Mouse (Mus musculus): ENCODE data around the gene Lmna.

The Lmna gene

DNA sequence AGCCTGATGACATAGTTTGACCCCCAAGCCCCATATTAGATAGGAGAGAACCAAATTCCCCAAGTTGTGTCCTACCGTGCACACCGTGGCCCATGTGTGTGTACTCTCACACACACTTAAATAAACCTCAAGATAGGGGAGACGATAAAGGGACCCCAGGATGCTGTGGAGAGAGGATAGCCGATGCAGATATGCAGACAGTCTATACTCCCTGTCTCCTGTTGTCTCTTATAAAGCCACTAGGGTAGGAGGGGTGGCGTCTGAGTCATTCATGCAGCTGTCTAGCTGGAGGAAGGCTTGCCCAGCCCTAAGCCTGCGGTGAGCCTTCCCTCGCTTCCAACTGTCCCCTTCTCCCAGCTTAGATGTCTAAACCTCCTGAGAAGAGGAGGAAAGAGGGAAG lies 9.7 kb downstream of the Lmna start:
- DNase-seq, result no peak

DNA sequence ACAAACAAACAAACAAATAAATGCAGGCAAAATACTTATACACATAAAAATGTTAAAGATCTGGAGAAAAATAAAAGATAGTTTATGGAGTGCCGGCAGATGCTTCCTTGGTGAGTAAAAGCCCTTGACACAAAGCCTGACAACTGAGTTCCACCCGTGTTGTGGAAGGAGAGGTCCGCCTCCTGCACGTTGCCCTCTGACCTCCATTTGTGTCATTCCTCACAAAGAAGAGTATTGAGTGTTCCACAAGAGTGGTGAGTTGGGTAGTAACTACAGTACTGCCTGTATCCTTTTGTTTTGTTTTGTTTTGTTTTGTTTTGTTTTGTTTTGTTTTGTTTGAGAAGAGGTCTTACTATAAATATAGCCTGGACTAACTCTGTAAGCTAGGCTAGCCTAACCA lies 10.2 kb downstream of the Lmna start:
- no peak for DNase-seq

DNA sequence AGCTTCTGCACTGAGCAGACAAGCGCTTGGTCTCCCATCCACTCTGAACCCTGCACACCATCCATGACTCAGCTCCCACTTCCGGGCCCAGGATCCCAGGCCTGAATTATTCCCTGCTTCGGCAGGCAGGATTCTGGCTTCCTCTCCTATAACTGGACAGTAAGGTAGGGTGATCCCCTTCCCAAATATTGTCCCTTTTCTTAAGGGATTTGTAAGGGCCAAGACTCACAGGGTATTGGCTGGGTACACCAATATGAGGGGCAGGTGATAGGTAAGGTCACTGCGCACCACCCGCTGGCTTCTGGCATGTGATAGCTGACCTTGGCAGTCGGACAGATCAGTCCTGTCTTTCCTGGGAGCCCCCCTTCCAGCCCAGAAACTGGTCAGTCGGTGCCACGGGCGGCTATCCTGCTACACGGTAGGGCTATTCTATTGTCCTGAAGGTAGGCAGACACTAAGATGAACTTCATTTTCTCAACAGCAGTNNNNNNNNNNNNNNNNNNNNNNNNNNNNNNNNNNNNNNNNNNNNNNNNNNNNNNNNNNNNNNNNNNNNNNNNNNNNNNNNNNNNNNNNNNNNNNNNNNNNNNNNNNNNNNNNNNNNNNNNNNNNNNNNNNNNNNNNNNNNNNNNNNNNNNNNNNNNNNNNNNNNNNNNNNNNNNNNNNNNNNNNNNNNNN lies 13.9 kb downstream of the Lmna start:
- DNase-seq, result peak; percentile 42

DNA sequence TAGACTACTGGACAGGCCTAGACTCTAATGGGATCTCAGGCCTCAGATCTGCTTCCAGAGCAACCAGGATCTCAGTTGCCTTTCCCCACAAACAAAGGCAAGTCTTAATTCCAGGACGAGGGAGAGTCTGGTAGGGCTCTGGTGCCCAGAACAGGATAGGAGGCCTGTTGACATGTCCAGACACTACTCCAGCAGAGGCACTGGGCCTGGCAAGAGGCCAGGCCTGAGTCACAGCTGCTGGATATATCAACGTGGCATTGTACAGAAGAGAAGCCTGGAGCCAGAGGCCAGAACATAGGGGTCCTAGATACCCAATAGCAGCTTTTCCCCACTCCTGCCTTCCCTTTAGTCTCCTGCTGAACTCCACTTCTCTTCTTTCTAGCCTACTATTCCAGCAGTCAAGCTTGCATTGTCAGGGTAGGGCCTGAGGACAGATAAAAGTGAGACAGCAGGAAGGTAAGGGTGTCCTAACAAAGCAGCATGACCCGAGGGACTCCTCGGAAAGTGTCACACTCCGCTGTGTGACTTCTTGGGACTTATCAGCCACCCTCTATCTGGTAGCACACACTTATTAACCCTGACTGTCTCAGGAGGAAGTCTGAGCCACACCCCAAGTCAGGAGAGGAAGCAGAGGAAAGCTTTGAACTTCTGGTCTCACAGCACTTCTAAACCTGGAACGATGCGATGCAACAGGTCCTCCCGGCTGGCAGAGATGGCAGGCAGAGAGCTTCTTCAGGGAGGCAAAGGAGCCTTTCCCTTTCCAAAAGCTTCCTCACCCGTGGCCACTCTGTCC lies 14.7 kb downstream of the Lmna start:
- peak; percentile 65 for DNase-seq

DNA sequence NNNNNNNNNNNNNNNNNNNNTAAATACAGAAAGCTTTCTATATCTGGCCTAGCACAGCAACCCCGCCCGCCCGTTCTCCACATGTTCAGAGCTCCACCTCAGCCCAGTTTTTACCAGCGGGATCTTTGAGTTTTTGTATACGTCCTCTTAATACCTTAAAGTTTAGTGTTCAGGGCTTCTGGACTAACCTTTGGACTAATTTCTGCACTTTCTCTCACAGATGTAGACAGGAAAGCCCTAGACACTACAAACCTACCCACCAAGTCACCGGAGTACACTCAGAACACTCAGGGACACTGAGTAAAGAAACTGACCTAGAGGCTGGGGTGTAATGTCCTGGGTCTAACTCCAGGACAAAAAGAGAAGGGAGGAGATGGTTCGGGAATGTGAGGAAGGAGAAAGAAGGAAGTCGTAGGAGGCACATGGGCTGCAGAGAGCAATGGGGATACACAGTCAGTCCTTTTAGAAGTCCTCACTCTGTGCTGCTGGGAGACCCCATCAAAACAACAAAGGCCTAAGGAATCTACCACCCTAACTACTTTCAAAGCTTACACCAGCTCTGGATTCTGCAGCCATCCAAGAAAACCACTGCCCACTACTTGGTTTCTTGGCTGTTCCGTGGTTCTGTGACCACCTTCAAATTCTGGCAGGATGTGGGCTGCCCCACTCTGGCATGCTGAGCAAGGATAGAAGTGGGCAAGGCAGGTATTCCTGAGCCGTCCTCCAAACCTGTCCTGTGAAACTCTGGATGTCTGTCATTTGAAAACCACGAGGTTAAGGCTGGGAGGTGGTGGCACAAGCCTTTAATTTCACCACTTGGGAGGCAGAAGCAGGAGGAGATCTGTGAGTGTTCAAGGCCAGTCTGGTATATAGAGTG lies 15.8 kb downstream of the Lmna start:
- DNase-seq, result peak; percentile 23

DNA sequence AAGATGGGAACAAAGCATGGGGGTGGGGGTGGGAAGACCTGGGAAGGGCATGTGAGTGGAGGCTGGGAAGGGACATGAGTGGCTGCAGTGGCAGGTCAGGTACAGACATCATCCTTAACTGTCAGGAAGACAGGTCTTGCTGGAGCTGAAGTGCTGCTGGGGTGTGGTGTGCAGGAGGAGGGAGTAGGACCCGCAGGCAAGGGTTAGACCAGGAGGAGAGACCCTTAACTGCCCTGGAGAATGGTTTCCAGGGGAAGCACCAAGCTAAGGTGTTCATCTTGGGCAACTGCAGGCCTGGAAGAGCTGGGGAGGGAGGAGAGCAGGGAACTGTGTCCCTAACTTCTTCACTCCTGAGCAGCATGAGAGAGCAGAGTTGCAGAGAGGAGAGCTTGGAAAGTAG lies 22.4 kb downstream of the Lmna start:
- DNase-seq, result no peak

DNA sequence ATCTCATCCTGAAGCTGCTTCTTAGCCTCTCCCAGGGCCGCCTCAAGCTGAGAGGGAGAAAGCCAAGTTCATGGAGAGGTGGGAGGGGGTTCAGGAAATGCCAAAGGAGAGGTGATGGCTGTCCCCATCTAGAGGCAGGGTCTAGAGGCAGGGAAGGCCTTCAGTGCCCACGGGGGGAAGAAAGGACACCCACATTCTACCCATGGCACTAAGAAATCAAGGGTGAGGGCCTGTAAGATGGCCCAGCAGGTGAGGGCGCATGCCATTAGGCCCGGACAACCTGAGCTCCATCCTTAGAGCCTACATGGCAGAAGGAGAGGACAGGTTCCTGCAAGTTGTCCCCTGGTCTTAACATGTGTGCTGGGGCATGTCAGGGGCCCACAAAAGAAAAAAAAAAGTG lies 22.9 kb downstream of the Lmna start:
- no peak for DNase-seq

DNA sequence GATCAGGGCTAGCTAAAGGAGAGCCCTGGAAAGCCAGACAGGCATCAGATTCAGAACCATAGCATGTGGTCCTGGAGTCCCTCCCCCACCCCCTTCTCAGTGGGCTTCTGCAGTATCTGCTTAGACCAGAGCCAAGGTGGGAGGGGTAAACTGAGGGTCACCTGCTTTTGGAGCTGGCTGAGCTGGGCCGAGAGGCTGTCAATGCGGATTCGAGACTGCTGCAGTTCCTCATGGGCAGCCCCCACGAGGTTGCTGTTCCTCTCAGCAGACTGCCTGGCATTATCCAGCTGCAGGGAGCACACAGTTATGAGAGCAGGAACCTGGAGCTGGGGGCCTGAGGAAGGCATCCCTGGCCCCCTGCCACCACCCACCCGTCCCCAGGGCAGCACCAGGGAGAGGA lies 23.7 kb downstream of the Lmna start:
- no peak for DNase-seq

DNA sequence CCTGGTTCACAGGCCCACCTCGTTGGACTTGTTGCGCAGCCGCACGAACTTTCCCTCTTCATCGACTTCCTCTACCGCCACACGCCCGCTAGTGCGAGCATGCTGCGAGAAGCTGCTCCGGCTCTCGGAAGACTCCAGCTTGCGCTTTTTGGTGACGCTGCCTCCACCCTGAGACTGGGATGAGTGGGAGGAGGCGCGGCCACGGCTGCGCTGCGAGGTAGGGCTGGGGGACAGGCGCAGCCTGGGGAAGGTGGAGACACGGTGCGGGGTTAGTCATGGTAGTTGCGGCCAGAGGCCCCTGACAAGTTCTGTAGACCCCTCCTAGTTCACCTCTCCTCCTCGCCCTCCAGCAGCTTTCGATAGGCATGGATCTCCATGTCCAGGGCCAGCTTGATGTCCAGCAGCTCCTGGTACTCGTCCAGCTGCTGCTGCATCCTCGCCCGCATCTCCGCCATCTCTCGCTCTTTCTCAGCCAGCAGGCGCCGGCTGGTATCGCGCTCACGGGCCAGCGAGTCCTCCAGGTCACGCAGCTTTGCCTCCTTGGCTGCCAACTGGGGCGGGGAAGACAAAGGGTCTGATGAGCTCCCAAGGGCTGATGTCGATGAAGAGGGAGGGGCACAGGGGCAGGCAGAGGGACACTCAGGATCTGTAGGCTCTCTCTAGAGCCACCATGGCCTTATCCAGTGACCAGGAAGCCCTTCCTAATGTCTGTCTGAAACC lies 25.0 kb downstream of the Lmna start:
- DNase-seq, result no peak

DNA sequence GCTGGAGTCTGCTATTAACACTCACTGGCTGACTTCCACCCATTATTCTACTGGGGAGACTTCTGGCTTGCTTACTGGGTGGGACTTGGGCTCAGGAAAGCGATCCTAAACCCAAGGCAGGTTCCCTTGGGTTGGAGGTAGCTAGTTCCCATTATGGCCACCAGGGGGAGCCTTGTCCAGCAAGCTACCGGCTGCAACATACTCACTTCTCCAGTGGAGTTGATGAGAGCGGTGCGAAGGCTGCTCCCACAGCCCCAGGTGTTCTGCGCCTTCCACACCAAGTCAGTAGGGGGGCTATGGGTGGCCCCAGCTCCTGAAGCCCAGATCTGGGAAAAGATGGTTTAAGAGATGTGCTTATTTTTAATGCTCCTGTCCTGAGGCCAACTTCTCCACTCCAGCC lies 26.1 kb downstream of the Lmna start:
- DNase-seq, result peak; percentile 89

DNA sequence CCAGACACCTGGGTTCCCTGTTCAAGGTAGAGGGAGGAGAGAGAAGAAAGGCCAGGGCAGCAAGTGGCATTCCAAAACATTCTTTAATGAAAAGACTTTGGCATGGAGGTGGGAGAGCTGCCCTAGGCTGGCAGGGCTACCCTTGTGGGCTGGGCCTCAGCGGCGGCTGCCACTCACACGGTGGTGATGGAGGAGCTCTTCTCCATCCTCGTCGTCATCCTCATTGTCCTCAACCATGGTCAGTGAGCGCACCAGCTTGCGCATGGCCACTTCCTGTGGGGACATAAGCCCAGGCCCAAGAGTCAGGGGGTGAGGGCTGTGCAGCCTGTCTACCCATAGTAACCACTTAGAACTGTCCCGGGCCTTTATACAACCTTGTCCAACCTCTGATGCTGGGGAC lies 26.6 kb downstream of the Lmna start:
- DNase-seq, result no peak

DNA sequence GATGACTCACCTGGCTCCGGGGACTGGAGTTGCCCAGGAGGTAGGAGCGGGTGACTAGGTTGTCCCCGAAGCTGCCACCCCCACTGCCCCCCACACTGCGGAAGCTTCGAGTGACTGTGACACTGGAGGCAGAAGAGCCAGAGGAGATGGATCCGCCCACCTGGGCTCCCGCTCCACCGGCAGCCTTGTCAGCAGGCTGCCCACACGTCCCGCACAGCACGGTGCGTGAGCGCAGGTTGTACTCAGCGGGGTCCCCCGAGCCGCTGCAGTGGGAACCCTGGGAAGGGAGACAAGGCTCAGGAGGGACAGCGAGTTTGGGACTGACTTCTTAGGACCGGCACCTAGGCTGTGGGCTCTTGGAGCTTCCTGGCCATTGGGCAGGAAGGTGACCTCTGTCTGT lies 27.4 kb downstream of the Lmna start:
- no peak for DNase-seq

DNA sequence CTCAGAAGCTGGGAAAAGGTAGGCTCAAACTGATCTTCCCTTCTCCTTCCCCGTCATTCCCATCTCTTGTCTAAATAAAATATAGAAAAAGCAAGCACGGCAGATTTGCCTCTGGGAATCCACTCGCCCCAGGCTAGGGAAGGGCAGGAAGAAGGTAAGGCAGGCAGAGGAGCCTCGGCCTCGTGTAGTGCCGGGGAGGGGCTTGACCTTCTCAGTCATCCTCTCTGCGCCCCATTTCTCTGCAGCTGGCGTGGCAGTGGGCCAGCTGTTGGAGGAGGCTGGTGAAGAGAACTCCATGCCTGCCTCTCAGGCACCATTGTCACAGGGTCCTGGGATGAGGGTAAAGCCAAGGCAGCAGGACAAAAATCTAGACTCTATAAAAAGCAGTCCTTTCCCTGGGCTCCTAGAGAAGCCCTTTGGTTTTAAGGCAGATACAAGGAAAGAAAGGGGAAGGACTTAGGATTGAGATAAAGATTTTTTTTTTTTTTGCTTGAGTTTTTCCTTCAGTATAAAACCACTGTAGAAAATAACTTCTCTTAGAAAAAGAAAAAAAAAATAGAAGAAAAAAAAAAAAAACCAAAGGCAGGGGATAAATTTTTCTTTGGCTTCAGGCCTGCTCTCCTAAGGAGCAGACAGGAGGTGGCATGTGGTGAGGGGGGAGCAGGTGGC lies 28.2 kb downstream of the Lmna start:
- no peak for DNase-seq

DNA sequence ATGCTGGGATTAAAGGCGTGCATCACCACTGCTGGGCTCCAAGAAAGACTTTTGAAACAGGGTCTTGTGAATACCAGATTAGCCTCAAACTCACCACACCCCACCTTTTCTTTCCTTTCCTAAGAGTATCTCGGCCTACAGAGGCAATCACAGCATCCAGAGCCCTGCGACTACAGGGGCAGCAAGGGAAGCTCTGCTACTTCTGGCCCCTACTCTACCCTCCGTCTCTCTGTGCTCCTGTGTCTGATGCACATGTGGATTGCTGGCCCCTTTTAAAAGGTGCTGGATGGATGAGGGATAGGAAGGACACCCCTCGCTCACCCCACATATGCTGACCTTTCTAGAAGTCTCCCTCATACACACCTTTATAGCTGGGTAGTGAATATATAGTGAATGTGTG lies 29.1 kb downstream of the Lmna start:
- DNase-seq, result no peak

DNA sequence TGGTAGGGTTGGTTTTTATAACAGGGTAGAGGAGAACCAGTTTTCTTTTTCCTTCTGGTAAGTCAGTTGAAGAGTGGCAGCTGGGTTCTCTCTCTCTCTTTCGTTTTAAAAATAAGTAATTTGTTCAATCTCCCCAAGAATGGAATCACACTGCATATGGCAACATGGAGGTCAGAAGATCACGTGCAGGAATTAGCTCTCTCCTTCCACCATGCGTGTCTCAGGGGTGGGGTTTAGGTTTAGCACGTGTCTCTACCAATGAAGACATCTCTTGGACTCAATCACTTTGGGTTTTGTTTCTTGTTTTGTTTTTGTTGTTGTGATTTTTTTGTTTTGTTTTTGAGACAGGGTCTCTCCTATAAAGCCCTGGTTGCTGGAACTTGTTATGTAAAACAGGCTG lies 29.9 kb downstream of the Lmna start:
- DNase-seq, result no peak

DNA sequence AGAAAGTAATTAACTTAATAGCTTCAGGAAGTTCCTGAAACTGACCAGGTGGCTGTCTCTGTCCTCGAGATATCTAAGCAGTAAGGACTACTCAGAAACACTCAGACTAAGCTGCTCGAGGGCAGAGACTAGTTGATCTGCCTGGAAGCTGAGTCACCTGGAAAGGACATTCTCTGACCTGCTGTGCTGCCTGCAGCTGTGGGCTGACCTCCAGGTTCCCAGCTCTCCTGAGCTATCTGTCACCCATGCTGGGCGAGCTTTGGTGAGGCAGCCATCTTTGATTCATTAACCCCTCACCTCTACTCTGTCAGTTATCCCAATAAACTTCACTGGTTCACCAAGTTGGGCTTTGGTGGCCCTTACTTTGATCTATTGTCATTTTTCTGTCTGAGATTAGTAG lies 30.6 kb downstream of the Lmna start:
- DNase-seq, result no peak

DNA sequence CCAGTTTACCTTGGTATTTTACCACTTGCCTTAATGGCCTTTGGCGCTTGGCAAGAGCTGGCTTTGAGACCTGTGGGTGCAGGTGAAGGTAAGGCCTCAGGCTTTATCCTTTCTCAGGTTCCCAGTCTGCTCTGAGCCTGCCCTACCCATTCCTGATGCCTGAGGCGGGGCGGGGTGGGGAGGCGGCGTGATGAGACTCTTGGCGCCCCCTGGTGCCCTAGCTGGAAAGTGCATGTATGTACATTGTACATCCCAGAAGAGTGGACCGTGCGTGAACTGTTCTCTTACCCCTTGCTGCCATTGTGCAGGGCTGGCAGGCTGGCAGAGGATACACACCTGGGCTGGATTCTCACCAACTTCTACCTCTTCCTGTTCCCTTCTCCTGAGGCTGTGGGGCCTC lies 32.0 kb downstream of the Lmna start:
- peak; percentile 92 for DNase-seq

DNA sequence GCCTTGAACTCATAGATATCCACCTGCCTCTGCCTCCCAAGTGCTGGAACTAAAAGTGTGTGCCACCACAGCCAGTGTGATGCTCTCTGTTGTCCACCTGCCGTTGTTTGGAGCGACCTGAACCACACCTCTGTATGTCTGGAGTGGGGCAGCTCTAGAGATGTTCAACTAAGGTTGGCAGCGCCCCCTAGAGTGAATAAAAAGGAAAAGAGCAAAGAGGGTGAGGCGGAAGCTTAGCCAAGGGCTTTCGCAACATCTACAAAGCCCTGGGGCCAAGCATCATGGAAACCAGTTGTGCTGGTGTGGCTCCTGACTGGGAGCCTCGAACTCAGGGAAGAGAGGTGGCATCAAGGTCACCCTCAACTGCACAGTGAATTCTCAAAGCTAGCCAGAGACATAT lies 33.4 kb downstream of the Lmna start:
- DNase-seq, result no peak

DNA sequence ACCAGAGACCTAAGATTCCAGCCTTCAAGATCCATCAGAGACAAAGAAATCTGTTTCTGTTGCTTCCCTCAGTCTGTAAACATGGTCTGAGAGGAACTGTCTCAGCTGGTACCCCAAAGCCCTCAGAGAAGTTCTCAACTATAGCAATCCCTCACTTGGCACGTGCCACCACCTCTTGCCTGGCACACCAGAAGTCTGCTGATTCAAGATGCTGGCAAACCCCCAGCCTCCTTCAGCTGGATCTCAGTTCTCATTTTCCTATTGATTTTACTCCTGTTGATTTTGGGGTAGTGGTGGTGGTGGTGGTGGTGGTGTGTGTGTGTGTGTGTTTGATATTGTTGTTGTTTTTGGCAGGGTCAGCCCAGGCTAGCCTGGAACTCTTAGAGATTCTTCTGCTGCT lies 36.2 kb downstream of the Lmna start:
- no peak for DNase-seq

DNA sequence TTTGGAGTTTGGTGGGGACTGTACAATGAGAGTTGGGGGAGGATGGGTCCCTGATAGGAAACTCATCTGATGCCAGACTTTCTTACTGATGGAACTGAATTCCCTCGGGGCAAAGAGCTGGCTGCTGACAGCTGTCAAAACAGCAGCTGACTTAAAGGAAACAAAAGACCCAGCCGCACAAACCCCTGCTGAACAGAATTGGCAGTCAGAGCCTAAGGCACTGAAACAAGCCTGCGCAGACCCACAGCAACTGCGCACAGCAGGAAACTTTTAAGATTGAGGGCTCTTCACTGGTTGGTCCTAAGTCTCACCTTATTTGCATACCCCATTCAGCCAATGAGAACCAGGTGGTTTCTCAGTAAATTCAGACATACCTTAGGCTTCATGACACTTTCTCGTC lies 36.7 kb downstream of the Lmna start:
- DNase-seq, result peak; percentile 67

DNA sequence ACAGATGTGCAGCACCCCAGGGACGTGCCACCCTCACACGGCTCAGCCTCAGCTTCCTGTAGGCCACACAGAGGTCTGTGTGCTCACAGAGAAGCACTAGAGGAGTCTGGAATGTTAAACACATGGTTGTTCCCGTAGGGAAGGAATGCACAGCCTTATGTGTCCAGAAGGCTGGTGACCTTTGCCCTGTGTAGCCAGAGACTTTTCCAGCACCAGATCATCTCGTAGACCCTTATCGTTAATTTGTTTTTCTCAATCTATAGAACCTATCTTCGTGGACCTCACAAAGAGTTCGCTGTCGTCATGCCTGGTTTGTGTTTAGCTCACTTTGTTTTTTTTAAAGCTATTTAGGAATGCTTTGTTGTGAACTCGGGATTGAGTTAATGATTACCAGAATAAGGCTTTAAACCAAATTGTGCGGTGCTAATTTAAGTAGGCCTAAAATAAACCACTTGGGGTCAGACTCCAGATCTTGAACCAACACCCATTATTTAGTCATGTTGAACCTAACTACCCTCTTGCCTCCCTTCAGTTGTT lies 38.7 kb downstream of the Lmna start:
- no peak for DNase-seq

DNA sequence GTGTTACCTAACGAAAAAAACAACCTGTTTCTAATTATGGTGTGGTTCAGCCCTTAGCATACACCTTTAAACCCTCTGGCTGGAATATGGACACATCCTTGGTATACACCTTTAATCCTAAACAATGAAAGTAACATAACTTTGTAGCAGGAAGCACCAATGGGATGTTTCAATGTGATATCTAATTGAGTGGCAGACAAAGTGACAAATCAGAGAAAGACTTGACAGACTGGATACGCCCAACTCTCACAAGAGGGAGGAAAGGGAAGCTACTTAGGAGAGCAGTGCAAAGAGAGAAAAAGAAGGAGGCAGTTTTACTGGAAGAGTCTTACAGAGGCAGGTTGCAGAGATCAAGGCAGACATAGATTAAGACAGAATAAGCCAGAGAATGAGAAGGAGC lies 40.3 kb downstream of the Lmna start:
- DNase-seq, result no peak

Data from kidney, postnatal 10 days (tissue).